In genomic region chr11:69766872-69767624, GRCm38 (mm10) we compare ENCODE assay signal across 9 mouse cellular contexts. TPM values are rescaled to one million over a fixed set of nuclear protein-coding genes. Genes with fewer than 3 reads are reported as not detected.
DNase-seq lines count a peak whose midpoint lies in the region; ATAC-seq and TF ChIP-seq lines count a peak whose summit lies in the region.
"Had no signal": no experiment of that assay in that cellular context is flagged by ENCODE, and none has a peak within 500 bp of the region (broad histone marks: within the 10 kb centered on the region; RNA-seq: fewer than 3 reads in every experiment).

No protein-coding gene starts in this region.

- H3K9me3 ChIP-seq in forebrain, postnatal 0 days (ENCODE audit: low read length): no peaks in the 10 kb centered on the region
- H3K9me3 ChIP-seq in limb, embryonic 10.5 days (replicated peaks): no peaks in the 10 kb centered on the region
- H3K9me3 ChIP-seq in midbrain, postnatal 0 days (ENCODE audit: low read length): no peaks in the 10 kb centered on the region

- H3K9ac ChIP-seq in forebrain, postnatal 0 days: peak overlapping the region; percentile 99
- H3K9ac ChIP-seq in midbrain, postnatal 0 days (replicated peaks; ENCODE audit: low read length, poor library complexity, severe bottlenecking): peak overlapping the region; percentile 100

- peak overlapping the region; percentile 29; the same call in 1 of the 2 replicates for H3K27ac ChIP-seq in forebrain, postnatal 0 days (ENCODE audit: low read depth, low read length)
- H3K27ac ChIP-seq in limb, embryonic 10.5 days: no peak overlapping the region
- peak overlapping the region; percentile 90 for H3K27ac ChIP-seq in midbrain, postnatal 0 days (ENCODE audit: low read depth, low read length)

- TF ChIP-seq CTCF in forebrain, postnatal 0 days (IDR thresholded peaks at IDR 0.05; ENCODE audit: low read depth): no peak
- no peak for TF ChIP-seq CTCF in midbrain, postnatal 0 days (IDR thresholded peaks at IDR 0.05)

- DNase-seq in kidney, adult 18-20 months: peak; percentile 29
- no peak for DNase-seq in kidney, postnatal 14 days
- no peak for DNase-seq in forebrain, postnatal 0 days
- DNase-seq in limb, embryonic 10.5 days (ENCODE audit: low spot score): no peak
- no peak for DNase-seq in midbrain, postnatal 0 days (ENCODE audit: low spot score)
- no peak for DNase-seq in Muller cell, postnatal 12 days (ENCODE audit: inconsistent ontology term)
- DNase-seq in right cerebral cortex, adult 2 months (ENCODE audit: low spot score in 2 of 2): no peak
- DNase-seq in layer of hippocampus, postnatal 25 days (ENCODE audit: extremely low spot score in 1 of 2, low spot score in 1 of 2): no peak

- no peak for ATAC-seq in forebrain, postnatal 0 days
- no peak for ATAC-seq in midbrain, postnatal 0 days (ENCODE audit: low FRiP score)

- peak overlapping the region; percentile 72 for H3K4me2 ChIP-seq in forebrain, postnatal 0 days (ENCODE audit: low read depth)
- H3K4me2 ChIP-seq in midbrain, postnatal 0 days (ENCODE audit: low read depth, low read length, poor library complexity, severe bottlenecking): peak overlapping the region; percentile 71

- H3K4me1 ChIP-seq in forebrain, postnatal 0 days (ENCODE audit: insufficient read depth): peaks cover 5% of the 10 kb centered on the region; the same call in 1 of the 2 replicates
- H3K4me1 ChIP-seq in limb, embryonic 10.5 days: peaks cover 36% of the 10 kb centered on the region
- H3K4me1 ChIP-seq in midbrain, postnatal 0 days (ENCODE audit: insufficient read depth, low read length): peaks cover 11% of the 10 kb centered on the region

- H3K27me3 ChIP-seq in forebrain, postnatal 0 days (ENCODE audit: insufficient read depth, low read length): no peaks in the 10 kb centered on the region
- peaks cover 15% of the 10 kb centered on the region for H3K27me3 ChIP-seq in limb, embryonic 10.5 days (ENCODE audit: low read depth, poor library complexity, severe bottlenecking)
- no peaks in the 10 kb centered on the region for H3K27me3 ChIP-seq in midbrain, postnatal 0 days (ENCODE audit: insufficient read depth, low read length)
- H3K27me3 ChIP-seq: Patski had no signal

- H3K36me3 ChIP-seq in forebrain, postnatal 0 days (ENCODE audit: insufficient read depth): no peaks in the 10 kb centered on the region
- H3K36me3 ChIP-seq in limb, embryonic 10.5 days: no peaks in the 10 kb centered on the region
- no peaks in the 10 kb centered on the region for H3K36me3 ChIP-seq in midbrain, postnatal 0 days (ENCODE audit: insufficient read depth, low read length)

- H3K4me3 ChIP-seq in forebrain, postnatal 0 days (ENCODE audit: low read depth, low read length): peak overlapping the region; percentile 90
- H3K4me3 ChIP-seq in limb, embryonic 10.5 days: peak overlapping the region; percentile 85
- peak overlapping the region; percentile 90 for H3K4me3 ChIP-seq in midbrain, postnatal 0 days (ENCODE audit: low read depth, low read length)

- WGBS in forebrain, postnatal 0 days: 63% methylated on average over 13 of the region's 13 CpGs
- 64% methylated on average over 13 of the region's 13 CpGs for WGBS in limb, embryonic 10.5 days
- WGBS in midbrain, postnatal 0 days: 60% methylated on average over 13 of the region's 13 CpGs

RNA-seq across cellular contexts. Expression of gene Zbtb4, which starts 1.3 kb away (rescaled TPM):
- total RNA-seq in forebrain, postnatal 0 days (2014; rRNA removed): 20.3 and 22.9 TPM in 2 replicates
- 2.1 and 2.7 TPM in 2 replicates for polyA plus RNA-seq in forebrain, postnatal 0 days (2015; fragmentation: Nextera tagmentation; extraction: Ambion mirVana)
- polyA plus RNA-seq in limb, embryonic 10.5 days (2016; fragmentation: Nextera tagmentation; extraction: Ambion mirVana): 0.25 and 0.59 TPM in 2 replicates
- 31.5 and 34.3 TPM in 2 replicates for total RNA-seq in midbrain, postnatal 0 days (2014; rRNA removed)
- polyA plus RNA-seq in midbrain, postnatal 0 days (2015; fragmentation: Nextera tagmentation; extraction: Ambion mirVana): 4.4 and 5.0 TPM in 2 replicates
- 100 to 1,000 TPM; 110 to 118 TPM for total RNA-seq in layer of hippocampus, postnatal 25 days (2021)

RNA-seq across cellular contexts. Expression of gene Slc35g3, which starts 5.3 kb away (rescaled TPM):
- total RNA-seq in forebrain, postnatal 0 days (2014; rRNA removed): not detected in 2 replicates
- 0.21 TPM in 1 of 2 replicates, not detected in the other for polyA plus RNA-seq in forebrain, postnatal 0 days (2015; fragmentation: Nextera tagmentation; extraction: Ambion mirVana)
- polyA plus RNA-seq in limb, embryonic 10.5 days (2016; fragmentation: Nextera tagmentation; extraction: Ambion mirVana): 0.09 and 0.10 TPM in 2 replicates
- total RNA-seq in midbrain, postnatal 0 days (2014; rRNA removed): not detected in 2 replicates
- 0.23 and 0.26 TPM in 2 replicates for polyA plus RNA-seq in midbrain, postnatal 0 days (2015; fragmentation: Nextera tagmentation; extraction: Ambion mirVana)
- not detected for total RNA-seq in layer of hippocampus, postnatal 25 days (2021)

RNA-seq across cellular contexts. Expression of gene Polr2a, which starts 8.6 kb away (rescaled TPM):
- 11.1 and 20.5 TPM in 2 replicates for total RNA-seq in forebrain, postnatal 0 days (2014; rRNA removed)
- 9.1 and 10.0 TPM in 2 replicates for polyA plus RNA-seq in forebrain, postnatal 0 days (2015; fragmentation: Nextera tagmentation; extraction: Ambion mirVana)
- 41.8 and 47.0 TPM in 2 replicates for polyA plus RNA-seq in limb, embryonic 10.5 days (2016; fragmentation: Nextera tagmentation; extraction: Ambion mirVana)
- 16.9 and 25.1 TPM in 2 replicates for total RNA-seq in midbrain, postnatal 0 days (2014; rRNA removed)
- 9.0 and 10.2 TPM in 2 replicates for polyA plus RNA-seq in midbrain, postnatal 0 days (2015; fragmentation: Nextera tagmentation; extraction: Ambion mirVana)
- 10 to 100 TPM; 58.6 to 69.5 TPM for total RNA-seq in layer of hippocampus, postnatal 25 days (2021)

RNA-seq across cellular contexts. Expression of gene Chrnb1, which starts 28.7 kb away (rescaled TPM):
- total RNA-seq in forebrain, postnatal 0 days (2014; rRNA removed): 0.33 and 3.8 TPM in 2 replicates
- 0.69 and 1.2 TPM in 2 replicates for polyA plus RNA-seq in forebrain, postnatal 0 days (2015; fragmentation: Nextera tagmentation; extraction: Ambion mirVana)
- polyA plus RNA-seq in limb, embryonic 10.5 days (2016; fragmentation: Nextera tagmentation; extraction: Ambion mirVana): 0.87 and 2.5 TPM in 2 replicates
- 1.5 and 1.6 TPM in 2 replicates for total RNA-seq in midbrain, postnatal 0 days (2014; rRNA removed)
- 1.1 TPM in 2 replicates for polyA plus RNA-seq in midbrain, postnatal 0 days (2015; fragmentation: Nextera tagmentation; extraction: Ambion mirVana)
- 1 to 10 TPM in 1 of 2 experiments, under 1 TPM in 1; 0.79 to 1.1 TPM for total RNA-seq in layer of hippocampus, postnatal 25 days (2021)

RNA-seq across cellular contexts. Expression of gene Fgf11, which starts 34.6 kb away (rescaled TPM):
- 10.1 and 15.9 TPM in 2 replicates for total RNA-seq in forebrain, postnatal 0 days (2014; rRNA removed)
- polyA plus RNA-seq in forebrain, postnatal 0 days (2015; fragmentation: Nextera tagmentation; extraction: Ambion mirVana): 1.6 and 3.1 TPM in 2 replicates
- polyA plus RNA-seq in limb, embryonic 10.5 days (2016; fragmentation: Nextera tagmentation; extraction: Ambion mirVana): 0.40 and 0.55 TPM in 2 replicates
- total RNA-seq in midbrain, postnatal 0 days (2014; rRNA removed): 12.7 and 16.4 TPM in 2 replicates
- polyA plus RNA-seq in midbrain, postnatal 0 days (2015; fragmentation: Nextera tagmentation; extraction: Ambion mirVana): 2.6 and 2.8 TPM in 2 replicates
- total RNA-seq in layer of hippocampus, postnatal 25 days (2021): 10 to 100 TPM; 28.3 to 33.3 TPM
